ENCODE assay signal across 11 mouse cellular contexts in genomic region chr11:71407043-71407442, GRCm38 (mm10).
"Had no signal": no experiment of that assay in that cellular context is flagged by ENCODE, and none has a peak within 500 bp of the region (broad histone marks: within the 10 kb centered on the region; RNA-seq: fewer than 3 reads in every experiment).

No protein-coding gene starts in this region.

- H3K4me3 ChIP-seq: left cerebral cortex, adult 2 months; limb, embryonic 15.5 days; liver, embryonic 12.5 days; neural tube, embryonic 12.5 days had no signal

- H3K4me2 ChIP-seq: limb, embryonic 15.5 days; liver, embryonic 12.5 days; lung, embryonic 14.5 days; neural tube, embryonic 12.5 days had no signal

- ATAC-seq: liver, embryonic 12.5 days had no signal

- DNase-seq: kidney, adult 18-20 months; kidney, postnatal 10 days; lung, embryonic 14.5 days; lung, postnatal 10 days; lung, postnatal 4 days; right cerebral cortex, postnatal 14 days; thymus, postnatal 14 days had no signal

- H3K9me3 ChIP-seq: liver, embryonic 12.5 days; neural tube, embryonic 12.5 days had no signal

- H3K36me3 ChIP-seq: limb, embryonic 15.5 days; liver, embryonic 12.5 days; neural tube, embryonic 12.5 days had no signal

- H3K27ac ChIP-seq: left cerebral cortex, adult 2 months; limb, embryonic 15.5 days; liver, embryonic 12.5 days; neural tube, embryonic 12.5 days had no signal

- H3K9ac ChIP-seq: limb, embryonic 15.5 days; liver, embryonic 12.5 days; lung, embryonic 14.5 days; neural tube, embryonic 12.5 days had no signal

- H3K4me1 ChIP-seq: limb, embryonic 15.5 days; liver, embryonic 12.5 days; neural tube, embryonic 12.5 days had no signal

- H3K27me3 ChIP-seq: limb, embryonic 15.5 days; liver, embryonic 12.5 days; neural tube, embryonic 12.5 days had no signal
